Mouse (Mus musculus) small intestine, adult 2 months (tissue): ENCODE measurements around the gene Sost. TPM values are rescaled to one million over a fixed set of nuclear protein-coding genes. Genes with fewer than 3 reads are reported as not detected.
A peak's percentile ranks its signal among the peaks of the same experiment; 100 is the strongest.

Experiments
- H3K27ac ChIP-seq: fragments of 200-500 bp; 2 replicates; pipeline ENCODE4 v1.5.1; 2012; ENCODE audit warnings: low read depth, low read length, control low read depth, inconsistent platforms; ENCODE audit not compliant: insufficient read depth
- H3K27me3 ChIP-seq: fragments of 200-500 bp; 2 replicates; pipeline ENCODE4 v1.6.1; 2012; ENCODE audit warnings: mild to moderate bottlenecking, moderate library complexity, low read length, inconsistent platforms; ENCODE audit not compliant: control insufficient read depth, insufficient read depth
- H3K36me3 ChIP-seq: fragments of 200-500 bp; 2 replicates; pipeline ENCODE4 v1.6.1; 2012; ENCODE audit warnings: mild to moderate bottlenecking, low read length, control low read depth, inconsistent platforms; ENCODE audit not compliant: control insufficient read depth, insufficient read depth
- H3K4me1 ChIP-seq: fragments of 200-500 bp; 2 replicates; pipeline ENCODE4 v1.6.1; 2012; ENCODE audit warnings: low read length, inconsistent platforms, mixed read lengths; ENCODE audit not compliant: control insufficient read depth, insufficient read depth, insufficient read length
- H3K4me3 ChIP-seq: fragments of 200-500 bp; 2 replicates; pipeline ENCODE4 v1.5.1; 2012; ENCODE audit warnings: low read depth, mild to moderate bottlenecking, control low read depth, inconsistent platforms, low read length, moderate library complexity
- CTCF ChIP-seq: fragments of 200-500 bp; IDR thresholded peaks from 2 replicates; pipeline ENCODE4 v1.5.1; 2012; ENCODE audit warnings: low read depth, mild to moderate bottlenecking, control low read depth, inconsistent platforms, low read length, moderate library complexity, mixed read lengths; ENCODE audit not compliant: insufficient replicate concordance, insufficient read length; ENCODE audit errors: extremely low read depth
- POLR2A ChIP-seq: fragments of 200-500 bp; IDR thresholded peaks from 2 replicates; pipeline ENCODE4 v1.6.1; 2012; ENCODE audit warnings: low read depth, mild to moderate bottlenecking, control low read depth, inconsistent platforms, low read length, moderate library complexity
- WGBS: fragments of 180-500 bp; shearing (Covaris S2); methylation state at CpG from one replicate; pipeline ENCODE4 v1.1.7; 2018; 5-methylcytosine and 5-hydroxymethylcytosine counted together
- polyA plus RNA-seq: library from polyadenylated mRNA; depleted of rRNA; stranded (reverse); fragments of >200 nt; gene quantifications from 2 replicates; pipeline ENCODE4 v1.2.3, GENCODE M21; 2012

The Sost gene
- polyA plus RNA-seq, 1 experiment: not detected

GRCm38 (mm10) chr11:101950021-101950420 is 16.8 kb downstream of the Sost start:
- Histone ChIP-seq H3K36me3 (no peaks in the 10 kb centered on the region), H3K27me3 (no peaks in the 10 kb centered on the region), H3K4me3 (no peak overlapping the region), H3K4me1 (peaks cover 3% of the 10 kb centered on the region), H3K27ac (no peak overlapping the region)
- 80% methylated on average over 5 of the region's 5 CpGs for whole genome bisulfite sequencing
- TF ChIP-seq CTCF (no peak), POLR2A (no peak)

GRCm38 (mm10) chr11:101946525-101946924 is 20.3 kb downstream of the Sost start:
- H3K27me3 ChIP-seq: no peaks in the 10 kb centered on the region
- H3K27ac ChIP-seq: no peak overlapping the region
- TF ChIP-seq CTCF (no peak), POLR2A (no peak)
- 46% methylated on average over 5 of the region's 5 CpGs for WGBS
- H3K36me3 ChIP-seq: no peaks in the 10 kb centered on the region
- H3K4me3 ChIP-seq: no peak overlapping the region
- no peaks in the 10 kb centered on the region for H3K4me1 ChIP-seq

GRCm38 (mm10) chr11:101943055-101943454 is 23.8 kb downstream of the Sost start:
- Histone ChIP-seq H3K27ac (no peak overlapping the region), H3K4me3 (no peak overlapping the region), H3K27me3 (no peaks in the 10 kb centered on the region), H3K4me1 (no peaks in the 10 kb centered on the region), H3K36me3 (no peaks in the 10 kb centered on the region)
- 55% methylated on average over 3 of the region's 3 CpGs for WGBS
- TF ChIP-seq CTCF: no peak
- no peak for TF ChIP-seq POLR2A

GRCm38 (mm10) chr11:101937108-101937507 is 29.7 kb downstream of the Sost start:
- Histone ChIP-seq H3K4me1 (peaks cover 9% of the 10 kb centered on the region), H3K27me3 (peaks cover 3% of the 10 kb centered on the region), H3K36me3 (no peaks in the 10 kb centered on the region), H3K27ac (no peak overlapping the region), H3K4me3 (peak overlapping the region; percentile 61)
- WGBS: 2% methylated on average over 32 of the region's 32 CpGs
- no peak for TF ChIP-seq POLR2A
- no peak for TF ChIP-seq CTCF

- WGBS: 46% methylated on average over 7 of the region's 7 CpGs
- Histone ChIP-seq H3K4me1 (peaks cover 9% of the 10 kb centered on the region), H3K36me3 (no peaks in the 10 kb centered on the region), H3K27me3 (peaks cover 3% of the 10 kb centered on the region), H3K4me3 (no peak overlapping the region), H3K27ac (peak overlapping the region; percentile 6; the same call in 1 of the 2 replicates)
- no peak for TF ChIP-seq POLR2A
- no peak for TF ChIP-seq CTCF
Measured at GRCm38 (mm10) chr11:101936421-101936820, 30.4 kb downstream of the Sost start.

GRCm38 (mm10) chr11:101935743-101936142 is 31.1 kb downstream of the Sost start:
- 32% methylated on average over 3 of the region's 3 CpGs for WGBS
- H3K4me1 ChIP-seq: peaks cover 9% of the 10 kb centered on the region
- no peak overlapping the region for H3K27ac ChIP-seq
- H3K4me3 ChIP-seq: no peak overlapping the region
- H3K27me3 ChIP-seq: peaks cover 3% of the 10 kb centered on the region
- TF ChIP-seq CTCF: no peak
- TF ChIP-seq POLR2A: no peak
- no peaks in the 10 kb centered on the region for H3K36me3 ChIP-seq

GRCm38 (mm10) chr11:101931978-101932377 is 34.8 kb downstream of the Sost start:
- H3K4me3 ChIP-seq: no peak overlapping the region
- no peaks in the 10 kb centered on the region for H3K36me3 ChIP-seq
- H3K4me1 ChIP-seq: peaks cover 6% of the 10 kb centered on the region
- 64% methylated on average over 4 of the region's 4 CpGs for WGBS
- no peak overlapping the region for H3K27ac ChIP-seq
- no peaks in the 10 kb centered on the region for H3K27me3 ChIP-seq
- TF ChIP-seq POLR2A: no peak
- no peak for TF ChIP-seq CTCF
